Mouse (Mus musculus) inflammation-experienced regulatory T-cells, adult 6 months (primary cell): ENCODE data around the gene Slitrk2. TPM values are rescaled to one million over a fixed set of nuclear protein-coding genes. Genes with fewer than 3 reads are reported as not detected.

Experiments
- ATAC-seq: one replicate; pipeline ENCODE4 v1.8.0; 2017
- polyA plus RNA-seq, 3 experiments: library from polyadenylated mRNA; unstranded; fragments of 100-300 nt; shearing (Covaris generic); gene quantifications; one replicate each; pipeline ENCODE4 v1.2.1; 2017

Slitrk2 gene
- not detected for polyA plus RNA-seq

DNA sequence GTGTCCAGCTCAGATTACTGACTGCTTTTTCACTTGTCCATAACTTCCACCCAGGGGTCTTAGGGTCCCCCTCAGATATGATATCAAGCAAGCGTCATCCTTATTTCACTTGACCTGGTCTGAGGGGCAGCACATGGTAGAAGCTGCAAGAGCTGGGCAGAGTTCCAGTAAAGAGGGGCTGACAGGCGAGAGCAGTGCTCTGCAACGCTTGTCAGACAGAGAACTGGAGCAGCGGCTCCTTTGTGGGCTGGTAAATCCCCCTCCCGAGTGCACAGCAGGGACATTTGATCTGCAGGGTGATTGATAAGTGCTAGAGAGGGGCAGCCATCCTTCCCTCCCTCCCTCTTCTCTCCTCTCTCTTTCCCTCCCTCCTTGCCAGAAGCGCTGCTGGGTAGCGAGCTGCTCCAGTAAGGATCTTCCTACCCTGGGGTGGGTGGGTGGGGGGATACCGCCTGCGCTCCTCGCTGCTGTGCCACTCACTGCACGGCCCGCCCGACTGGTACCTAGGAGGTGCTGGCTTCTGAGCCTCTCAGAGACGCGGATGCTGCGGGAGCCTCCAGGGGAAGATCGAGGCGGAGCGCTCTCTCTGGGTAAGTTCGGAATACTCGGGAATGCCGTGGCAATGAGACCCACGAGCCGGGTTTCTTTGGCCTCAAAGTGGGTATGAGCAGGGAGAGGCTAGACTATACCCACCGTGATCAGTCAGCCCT is at the start of gene Slitrk2:
Gene Slitrk2 (plus strand): TSS at position 408 of the 710 bp plus-strand sequence.
- ATAC-seq = no peak

DNA sequence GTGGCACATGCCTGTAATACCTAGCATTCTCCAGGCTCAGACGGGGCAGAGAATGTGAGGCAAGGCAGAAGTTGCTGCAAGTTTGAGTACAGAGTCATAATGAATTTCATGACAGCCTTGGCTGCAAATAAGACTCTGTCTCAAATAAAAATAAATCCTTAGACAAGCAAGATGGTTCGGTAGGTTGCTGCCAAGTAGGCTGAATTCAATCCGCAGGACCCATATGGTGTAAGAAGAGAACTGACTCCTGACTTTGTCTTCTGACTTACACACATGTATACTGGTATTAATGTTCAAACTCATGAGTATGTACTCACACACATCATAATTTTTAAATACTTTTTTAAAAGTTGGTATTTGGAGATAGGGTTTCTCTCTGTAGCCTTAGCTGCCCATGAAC is 43.6 kb upstream of the Slitrk2 start:
- no peak for ATAC-seq

DNA sequence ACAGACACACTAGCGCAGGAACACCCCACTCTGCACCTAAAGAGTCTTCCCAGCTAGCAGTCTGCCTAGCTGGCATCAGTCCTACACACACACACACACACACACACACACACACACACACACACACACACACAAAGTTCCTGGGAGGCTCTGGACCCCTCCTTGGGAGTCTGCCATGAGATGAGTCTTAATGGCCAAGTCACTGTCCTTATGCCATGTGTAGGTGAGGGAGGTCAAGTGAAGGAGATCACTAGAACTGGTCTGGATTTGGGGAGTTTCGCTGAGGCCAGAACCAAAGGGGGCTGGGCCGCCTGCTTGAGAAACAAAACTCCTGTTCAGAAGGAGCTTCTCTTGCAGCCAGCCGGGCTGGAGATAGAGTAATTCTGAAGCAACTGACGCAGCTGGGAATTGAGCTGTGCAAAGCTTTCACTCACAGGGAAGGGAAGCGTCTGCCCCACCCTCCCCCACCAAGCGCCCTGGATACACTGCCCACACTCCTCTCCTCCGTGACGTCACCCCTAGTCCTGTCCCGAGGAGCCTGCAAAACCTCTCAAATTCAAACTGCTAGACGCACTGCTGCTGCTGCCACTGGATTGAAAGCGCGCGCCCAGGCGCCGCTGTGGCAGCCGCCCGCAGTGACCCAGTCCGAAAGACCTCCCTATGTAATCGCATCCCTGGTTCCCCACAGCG is 3.5 kb downstream of the Slitrk2 start:
- ATAC-seq = no peak

DNA sequence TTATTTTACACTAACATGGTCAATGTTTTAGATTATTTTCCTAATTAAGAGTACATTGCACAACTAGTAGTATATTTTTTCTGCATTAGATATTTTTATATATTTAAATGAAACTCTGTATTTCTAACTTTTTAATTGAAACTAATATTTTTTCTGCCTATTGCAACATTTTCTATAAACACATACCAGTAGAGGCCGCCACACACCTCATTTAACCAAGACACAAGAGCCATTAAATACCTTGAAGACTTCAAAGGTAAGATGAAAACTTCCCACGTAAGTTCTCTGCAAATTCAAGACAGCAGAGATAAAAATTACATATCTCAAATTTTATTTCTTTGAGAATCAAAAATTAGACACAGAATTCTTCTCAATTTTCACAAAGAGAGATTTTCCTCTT is 8.2 kb downstream of the Slitrk2 start:
- no peak for ATAC-seq

DNA sequence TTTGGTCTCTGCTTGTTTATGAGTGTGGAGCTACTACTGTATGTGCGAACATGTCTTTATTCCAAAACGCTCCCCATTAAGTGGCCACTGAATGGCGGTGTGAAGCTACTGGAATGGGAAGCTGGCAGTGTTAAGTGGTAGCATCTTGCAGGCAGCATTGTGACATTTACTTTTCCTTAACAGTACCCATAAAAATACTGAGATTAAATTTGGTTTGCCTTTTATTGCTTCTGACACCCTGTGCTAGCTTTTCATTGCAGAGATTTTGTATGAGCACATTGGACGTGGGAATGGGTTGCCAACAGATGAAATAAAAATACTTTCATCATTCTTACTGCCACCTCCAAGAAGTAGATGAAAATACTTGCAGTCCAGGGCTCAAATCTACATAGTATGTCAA is 27.8 kb downstream of the Slitrk2 start:
- ATAC-seq = no peak

DNA sequence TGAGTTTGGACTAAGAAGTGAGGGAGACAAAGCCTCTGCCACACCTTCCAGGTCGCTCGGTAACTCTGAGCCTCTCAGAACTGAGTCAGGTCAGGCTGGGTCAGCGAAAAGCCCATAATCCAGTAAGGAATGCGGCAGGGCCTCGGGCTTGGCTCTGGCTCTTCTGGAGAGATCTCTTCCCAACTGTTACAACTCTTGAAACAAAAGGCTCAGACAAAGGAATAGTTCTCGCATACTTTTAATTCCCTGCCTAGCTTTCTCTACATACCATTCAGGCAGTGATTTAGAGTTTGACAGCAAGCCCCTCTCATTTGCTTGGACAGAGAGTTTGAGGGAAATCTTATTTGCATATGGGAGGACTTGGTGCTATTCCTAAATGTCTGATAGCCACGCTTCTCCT is 29.5 kb downstream of the Slitrk2 start:
- no peak for ATAC-seq
